Mouse (Mus musculus) urinary bladder, postnatal 10 days (tissue): ENCODE data around the gene Il6st.
"Not testable (repeated sequence)": the region's sequence is repeated elsewhere in the genome, so short reads cannot be mapped to it uniquely, and the experiment has no call there.

Experiments used
- DNase-seq: peaks from one replicate; pipeline ENCODE4 v3.0.0; 2022; ENCODE audit warnings: low spot score

Gene Il6st

DNA sequence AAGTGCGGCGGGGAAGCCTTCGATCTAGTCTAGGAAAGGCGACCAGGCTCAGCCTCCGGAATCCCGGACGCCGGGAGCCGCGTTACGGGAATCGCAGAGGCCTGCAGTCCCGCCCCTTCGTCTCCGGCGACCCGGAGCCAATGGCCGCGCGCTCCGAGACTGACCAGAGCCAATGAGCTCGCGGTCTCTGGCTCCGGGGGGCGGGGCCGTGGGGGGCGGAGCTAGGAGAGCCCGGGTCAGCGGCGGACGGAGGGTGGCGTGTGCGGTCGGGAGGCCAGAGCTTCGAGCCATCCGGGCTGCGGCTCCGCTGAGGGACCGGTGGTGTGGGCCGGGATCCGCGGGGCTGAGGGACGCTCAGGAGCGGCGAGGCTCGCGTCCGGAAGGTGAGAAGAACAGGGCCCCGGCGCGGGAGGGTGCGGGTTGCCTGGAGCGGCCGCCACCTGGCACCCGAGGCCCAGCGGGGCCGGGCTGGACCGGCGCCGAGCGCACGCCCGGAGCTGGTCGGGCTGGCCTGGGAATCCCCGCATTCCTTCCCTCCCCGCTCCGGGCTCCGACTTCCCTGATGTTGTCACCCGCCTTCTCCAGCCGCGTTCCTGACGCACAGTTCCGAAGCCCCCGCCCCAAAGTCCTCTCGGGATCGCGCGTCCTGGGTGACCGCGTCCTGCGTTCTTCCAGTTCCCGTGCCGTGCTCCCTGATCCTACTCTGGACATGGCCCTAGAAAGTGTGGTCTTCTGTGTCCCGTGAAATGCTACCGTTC, at the start of gene Il6st:
Il6st (plus strand) TSS at position 203 of the 758 bp plus-strand sequence.
- DNase-seq = peak; percentile 88

GRCm38 (mm10) chr13:112415896-112416295, 48.0 kb upstream of the Il6st start:
- no peak for DNase-seq

DNA sequence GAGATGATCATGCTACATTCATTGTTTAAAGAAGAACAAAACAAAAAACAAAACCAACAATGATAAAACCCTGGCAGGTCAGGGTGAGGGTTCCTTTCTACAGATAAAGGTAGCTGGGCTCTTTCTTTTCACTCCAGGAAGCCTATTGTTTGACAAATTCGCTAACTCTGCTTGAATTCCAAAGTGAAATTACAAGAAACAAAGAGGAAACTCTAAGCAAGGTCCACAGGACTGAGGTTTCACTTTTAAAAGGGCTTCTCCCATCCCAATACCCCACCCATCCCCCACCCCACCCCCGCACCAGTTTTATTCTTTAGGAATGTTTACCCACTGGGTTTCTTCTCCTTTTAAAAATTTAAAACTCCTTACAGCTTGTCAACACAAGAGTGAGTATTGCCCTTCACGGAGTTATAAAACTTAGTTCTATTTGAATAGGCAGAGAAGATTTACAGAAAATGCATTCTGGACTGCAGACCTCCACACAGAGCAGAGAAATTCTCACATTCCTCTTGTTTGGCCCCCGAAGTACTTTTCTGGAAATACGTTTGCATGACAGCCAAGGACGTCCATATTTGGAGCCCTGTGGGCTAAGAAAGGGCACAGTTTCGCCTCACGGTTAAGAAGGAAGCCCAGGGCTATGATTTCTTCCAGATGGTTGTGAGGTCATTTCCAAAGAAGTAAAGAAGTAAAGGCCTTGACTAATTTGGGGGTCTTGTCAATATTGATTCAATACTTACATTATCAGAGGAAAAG, 47.3 kb upstream of the Il6st start:
- no peak for DNase-seq

DNA sequence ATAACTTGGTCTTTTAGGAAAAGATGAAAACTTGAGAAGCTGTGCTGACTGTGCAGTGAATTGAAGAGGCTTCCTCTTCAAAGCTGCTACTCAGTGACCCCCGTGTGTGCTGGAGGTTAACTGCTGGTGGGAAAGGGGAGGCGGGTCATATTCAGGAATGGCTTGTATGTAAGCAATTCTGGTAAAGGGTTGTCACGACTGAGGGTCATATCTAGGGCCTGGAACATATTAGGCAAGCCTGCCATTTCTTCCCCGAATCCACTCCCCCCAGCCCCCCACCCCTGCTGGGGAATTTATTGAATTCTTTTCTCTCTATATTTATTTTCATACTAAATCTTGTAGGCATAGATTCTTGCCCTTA, 46.7 kb upstream of the Il6st start:
- no peak for DNase-seq

DNA sequence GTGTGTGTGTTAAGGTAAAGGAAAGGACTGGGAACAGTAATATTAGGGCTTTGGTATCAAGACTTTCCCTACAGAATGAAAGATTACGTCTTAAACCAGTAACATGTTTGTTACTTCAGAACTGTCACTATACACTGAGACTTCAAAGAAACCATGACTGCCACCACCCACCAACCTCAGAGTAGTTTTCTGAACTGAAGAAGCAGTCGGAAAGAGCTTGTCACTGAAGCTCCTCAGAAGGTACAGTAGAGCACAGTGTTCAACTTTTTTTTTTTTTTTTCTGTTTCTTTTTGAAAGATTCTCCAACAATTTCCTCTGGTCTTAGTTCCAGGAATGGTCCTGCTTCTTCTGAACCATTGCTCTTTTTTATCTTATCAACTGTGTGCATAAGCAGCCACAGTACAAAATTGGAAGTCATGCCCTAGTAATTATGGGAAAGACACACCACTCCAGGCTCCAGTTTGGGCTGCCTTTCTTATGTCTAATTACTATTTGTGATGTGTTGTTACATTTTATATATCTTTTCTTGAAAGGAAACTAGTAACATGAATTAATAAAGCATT, 45.9 kb upstream of the Il6st start:
- no peak for DNase-seq

DNA sequence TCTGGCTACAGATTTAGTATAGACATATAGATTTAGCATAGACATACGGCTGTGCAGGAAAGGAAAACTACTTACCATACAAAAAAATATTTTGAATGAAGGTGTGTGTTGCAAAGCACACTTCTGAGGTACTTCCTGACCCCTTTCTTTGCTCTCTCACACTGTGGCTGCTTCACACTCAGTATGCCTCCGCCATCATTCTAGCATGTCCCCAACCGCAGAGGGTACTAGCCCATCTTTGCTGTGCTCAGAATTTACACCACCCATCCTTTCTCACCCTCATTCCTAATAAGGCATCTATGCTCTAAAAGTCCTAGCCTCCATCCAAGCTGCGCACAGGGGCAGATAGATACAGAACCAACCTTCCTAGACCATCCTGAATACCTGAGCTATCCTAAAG, 45.3 kb upstream of the Il6st start:
- DNase-seq = no peak

- DNase-seq = no peak
Observed at GRCm38 (mm10) chr13:112424212-112424611, 39.7 kb upstream of the Il6st start.

GRCm38 (mm10) chr13:112424635-112425034, 39.2 kb upstream of the Il6st start:
- DNase-seq = no peak

DNA sequence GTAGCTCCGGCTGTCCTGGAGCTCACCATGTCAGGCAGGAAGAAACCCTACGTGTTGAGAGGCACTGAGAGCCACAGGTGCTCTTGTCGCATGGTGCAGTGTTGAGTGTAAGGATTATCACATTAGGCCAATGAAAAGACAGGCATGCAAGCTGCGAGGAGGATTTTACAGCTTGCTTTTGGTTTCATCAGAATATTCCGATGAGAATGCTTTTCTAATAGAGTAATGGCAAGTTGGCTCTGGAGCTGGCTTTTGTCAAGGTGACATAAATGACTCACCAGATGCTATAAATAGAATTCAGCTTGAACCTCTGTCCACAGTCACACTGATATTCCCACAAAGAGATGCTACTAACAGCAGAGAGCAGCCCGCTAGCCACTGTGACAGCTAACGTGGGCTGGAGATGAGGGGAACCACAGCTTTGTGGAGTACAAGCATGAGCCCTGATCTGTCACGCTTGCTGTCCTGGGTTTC, 38.7 kb upstream of the Il6st start:
- no peak for DNase-seq

DNA sequence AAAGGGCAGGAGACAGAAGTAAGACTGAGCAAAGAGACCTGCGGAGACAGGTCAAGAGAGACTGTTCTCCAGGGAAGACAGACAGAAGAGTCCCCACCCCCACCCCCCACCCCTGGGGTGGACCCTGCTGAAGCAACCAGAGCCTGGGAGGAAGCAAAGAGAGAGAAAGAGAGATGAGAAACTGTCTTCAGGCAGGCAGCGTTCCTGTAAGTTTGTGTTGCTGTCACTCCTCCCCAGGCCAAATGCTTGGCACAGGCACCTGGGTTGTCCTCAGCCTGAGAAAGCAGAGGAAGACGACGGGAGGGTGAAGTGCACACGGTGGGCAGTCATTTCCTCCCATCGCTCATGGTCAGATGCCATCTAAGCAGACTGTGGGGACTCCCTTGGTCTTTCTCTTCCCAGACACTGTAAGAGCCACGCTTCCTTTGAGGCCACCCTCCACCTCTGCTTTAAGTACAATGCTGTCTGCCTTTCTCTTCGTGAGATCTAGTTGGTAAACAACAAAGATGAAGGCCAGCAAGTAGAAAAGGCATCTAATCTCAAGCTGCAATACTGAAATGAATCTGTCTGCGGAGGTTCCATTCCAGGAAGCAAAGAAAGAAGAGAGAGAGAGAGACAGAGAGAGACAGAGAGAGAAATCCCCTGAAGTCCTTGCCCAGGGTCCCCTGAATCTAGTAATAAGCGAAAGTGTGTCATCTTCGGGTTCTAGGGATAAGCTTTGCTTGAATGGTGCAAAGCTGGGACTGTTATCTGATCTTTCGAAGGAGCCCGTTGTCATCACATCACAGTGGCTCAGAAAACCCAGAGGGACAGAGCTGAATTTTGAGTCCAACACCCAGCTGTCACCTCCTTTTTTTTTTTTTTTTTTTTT, 37.4 kb upstream of the Il6st start:
- no peak for DNase-seq

DNA sequence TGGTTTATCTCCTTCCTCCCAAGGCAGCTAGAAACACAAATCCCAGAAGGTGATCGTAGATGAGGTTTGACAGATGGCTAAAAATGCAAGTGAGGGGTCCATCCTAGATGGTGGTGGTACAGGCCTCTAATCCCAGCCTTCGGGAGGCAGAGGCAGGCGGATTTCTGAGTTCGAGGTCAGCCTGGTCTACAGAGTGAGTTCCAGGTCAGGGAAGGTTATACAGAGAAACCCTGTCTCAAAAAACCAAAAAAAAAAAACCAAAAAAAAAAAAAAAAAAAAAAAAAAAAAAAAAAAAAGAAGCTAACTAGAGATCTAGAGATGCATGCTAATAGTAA, 36.8 kb upstream of the Il6st start:
- DNase-seq = not testable (repeated sequence)

GRCm38 (mm10) chr13:112427521-112427920, 36.3 kb upstream of the Il6st start:
- DNase-seq = no peak

- no peak for DNase-seq
Observed at GRCm38 (mm10) chr13:112433271-112433670, 30.6 kb upstream of the Il6st start.

DNA sequence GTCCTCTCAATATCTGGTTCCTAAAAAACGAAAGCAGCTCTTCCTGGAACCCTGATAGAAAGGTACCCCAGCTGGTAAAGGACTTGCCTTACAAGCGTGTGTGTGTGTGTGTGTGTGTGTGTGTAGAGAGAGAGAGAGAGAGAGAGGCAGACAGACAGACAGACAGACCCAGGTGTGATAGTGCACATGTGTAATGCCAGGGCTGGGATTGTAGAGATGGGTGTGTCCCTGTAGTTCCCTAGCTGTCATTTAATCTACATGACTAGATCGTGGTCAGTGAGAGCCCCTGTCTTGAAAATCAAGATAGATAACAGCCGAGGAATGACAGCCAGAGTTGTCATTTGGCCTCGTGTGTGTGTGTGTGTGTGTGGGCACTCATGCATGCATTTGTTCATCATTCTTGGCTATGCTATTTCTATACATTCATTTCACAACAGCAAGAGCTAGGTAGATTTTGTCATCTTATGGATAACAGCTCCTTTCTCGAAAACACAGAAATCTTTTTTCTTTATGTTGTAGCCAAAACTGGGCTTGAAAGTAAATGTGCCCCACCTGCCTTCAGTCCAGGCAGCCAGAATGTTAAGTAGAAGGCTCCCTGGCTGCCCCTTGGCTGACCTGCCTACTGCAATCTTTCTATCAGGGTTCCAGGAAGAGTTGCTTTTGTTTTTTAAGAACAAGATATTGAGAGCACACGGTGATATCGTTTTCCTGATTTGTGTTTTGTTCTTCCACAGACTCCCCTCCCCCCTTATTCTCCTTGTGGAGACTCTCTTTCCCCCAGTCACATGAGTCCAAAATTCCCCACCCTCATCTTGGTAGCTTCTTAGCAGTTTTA, 28.4 kb upstream of the Il6st start:
- DNase-seq = no peak

GRCm38 (mm10) chr13:112436288-112436687, 27.6 kb upstream of the Il6st start:
- DNase-seq = no peak

- DNase-seq = no peak
Observed at GRCm38 (mm10) chr13:112438001-112438868, 25.6 kb upstream of the Il6st start.

DNA sequence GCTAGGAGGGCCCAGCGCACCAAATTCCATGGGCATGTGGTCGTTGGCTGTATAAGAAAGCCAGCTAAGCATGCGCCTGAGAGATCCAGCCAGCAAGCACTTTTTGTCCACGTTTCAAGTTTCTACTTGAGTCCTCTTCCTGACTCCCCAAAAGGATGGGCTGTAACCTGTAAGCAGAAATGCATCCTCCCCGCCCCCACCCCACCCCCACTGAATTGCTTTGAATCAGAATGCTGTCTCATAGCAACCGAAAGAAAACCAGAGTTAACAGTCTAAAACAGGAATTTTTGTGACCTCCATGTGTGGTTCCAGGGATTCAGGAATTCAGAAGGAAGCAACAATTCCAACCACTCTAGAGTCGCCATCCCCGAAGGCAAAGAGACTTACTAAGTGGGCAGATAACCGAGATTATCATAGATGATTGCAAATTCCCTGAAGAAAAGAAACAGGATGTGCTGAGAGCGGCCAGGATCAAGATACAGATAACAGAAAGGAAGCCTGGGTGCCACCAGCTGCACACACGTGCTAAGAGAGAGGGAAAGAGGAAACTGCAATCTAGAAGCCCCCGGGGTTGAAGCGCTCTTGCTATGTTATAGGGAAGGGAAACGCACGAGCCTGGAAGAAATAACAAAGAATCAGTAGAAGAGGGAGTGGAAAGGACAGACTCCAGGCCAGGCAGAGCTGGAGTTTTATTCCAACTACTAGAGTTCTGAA, 24.6 kb upstream of the Il6st start:
- DNase-seq = no peak

DNA sequence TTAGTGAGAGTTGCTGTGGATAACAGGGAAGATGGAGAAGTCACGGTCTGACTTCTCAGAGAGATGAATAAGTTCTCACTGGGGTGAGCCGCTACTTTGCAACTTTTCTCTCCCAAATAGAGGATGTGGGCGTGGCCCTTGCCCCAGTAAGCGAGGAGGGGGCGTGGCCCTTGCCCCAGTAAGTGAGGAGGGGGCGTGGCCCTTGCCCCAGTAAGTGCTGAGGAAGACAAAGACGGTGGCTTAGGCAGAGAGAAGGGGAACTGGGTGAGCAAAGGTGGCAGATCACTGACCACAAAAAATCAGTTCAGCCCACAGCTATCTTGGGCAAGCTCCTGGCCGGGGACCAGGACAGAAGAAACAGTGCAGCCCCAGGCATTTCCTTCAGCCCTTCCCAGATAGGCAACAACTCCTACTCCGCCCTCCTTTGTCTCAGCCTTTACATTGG, 23.9 kb upstream of the Il6st start:
- DNase-seq = no peak

- no peak for DNase-seq
Observed at GRCm38 (mm10) chr13:112440668-112441067, 23.2 kb upstream of the Il6st start.
